Mouse (Mus musculus) cerebellum, adult 2 months (tissue): ENCODE measurements around the gene Hs6st1.

Experiments
- CTCF ChIP-seq: fragments of 200-500 bp; IDR thresholded peaks from 2 replicates; pipeline ENCODE4 v1.5.1; 2011; ENCODE audit warnings: low read depth, mild to moderate bottlenecking, control low read depth, low read length, moderate library complexity, borderline replicate concordance; ENCODE audit not compliant: insufficient read depth
- POLR2A ChIP-seq: fragments of 200-500 bp; IDR thresholded peaks from 2 replicates; pipeline ENCODE4 v1.6.1; 2011; ENCODE audit warnings: low read length, control low read depth, borderline replicate concordance; ENCODE audit not compliant: insufficient read depth

- no peak for TF ChIP-seq POLR2A
- TF ChIP-seq CTCF = no peak
Measured at GRCm38 (mm10) chr1:36042072-36042471, 26.1 kb upstream of the Hs6st1 start.
